Mouse (Mus musculus) spleen, adult 2 months (tissue): Measurements from ENCODE around the gene H2-Ab1. TPM values are rescaled to one million over a fixed set of nuclear protein-coding genes. Genes with fewer than 3 reads are reported as not detected.

ENCODE experiments used
- DNase-seq, 2 experiments: peaks; one replicate each; pipeline versions ENCODE4 v3.0.0 to v3.0.0-alpha.2; 2012 to 2021; ENCODE audit warnings: low spot score in 2 of 2, low read depth in 1 of 2
- H3K27ac ChIP-seq: fragments of 200-500 bp; 2 replicates; pipeline ENCODE4 v1.5.1; 2012; ENCODE audit warnings: low read length, inconsistent platforms; ENCODE audit not compliant: insufficient read depth
- H3K27me3 ChIP-seq: fragments of 200-500 bp; 2 replicates; pipeline ENCODE4 v1.6.1; 2012; ENCODE audit warnings: mild to moderate bottlenecking, moderate library complexity, low read length, inconsistent platforms; ENCODE audit not compliant: control insufficient read depth, insufficient read depth
- H3K36me3 ChIP-seq: fragments of 200-500 bp; 2 replicates; pipeline ENCODE4 v1.6.1; 2012; ENCODE audit warnings: mild to moderate bottlenecking, low read length, inconsistent platforms; ENCODE audit not compliant: control insufficient read depth, insufficient read depth
- H3K4me1 ChIP-seq: fragments of 200-500 bp; 2 replicates; pipeline ENCODE4 v1.6.1; 2011; ENCODE audit warnings: inconsistent platforms; ENCODE audit not compliant: control insufficient read depth, insufficient read depth, insufficient read length
- H3K4me3 ChIP-seq: fragments of 200-500 bp; 2 replicates; pipeline ENCODE4 v1.5.1; 2011; ENCODE audit warnings: mild to moderate bottlenecking, inconsistent platforms; ENCODE audit not compliant: insufficient read depth, insufficient read length; ENCODE audit errors: extremely low read depth
- CTCF ChIP-seq: fragments of 200-500 bp; IDR thresholded peaks from 2 replicates; pipeline ENCODE4 v1.5.1; 2011; ENCODE audit warnings: mild to moderate bottlenecking, inconsistent platforms; ENCODE audit not compliant: insufficient read depth, insufficient read length, insufficient replicate concordance; ENCODE audit errors: extremely low read depth
- POLR2A ChIP-seq: fragments of 200-500 bp; IDR thresholded peaks from 2 replicates; pipeline ENCODE4 v1.6.1; 2011; ENCODE audit warnings: low read depth, low read length, inconsistent platforms
- WGBS: fragments of 180-500 bp; shearing (Covaris S2); methylation state at CpG from one replicate; pipeline ENCODE4 v1.1.7; 2018; 5-methylcytosine and 5-hydroxymethylcytosine counted together
- polyA plus RNA-seq: library from polyadenylated mRNA; depleted of rRNA; stranded (reverse); fragments of >200 nt; gene quantifications from 2 replicates; pipeline ENCODE4 v1.2.3, GENCODE M21; 2012

The H2-Ab1 gene
- polyA plus RNA-seq, 1 experiment: 5,504 TPM

- H3K36me3 ChIP-seq: peaks cover 5% of the 10 kb centered on the region; the same call in 1 of the 2 replicates
- H3K27ac ChIP-seq: peak overlapping the region; percentile 28; the same call in 1 of the 2 replicates
- peaks cover 4% of the 10 kb centered on the region; the same call in 1 of the 2 replicates for H3K4me1 ChIP-seq
- H3K27me3 ChIP-seq: no peaks in the 10 kb centered on the region
- TF ChIP-seq POLR2A (no peak), CTCF (no peak)
- 53% methylated on average over 3 of the region's 3 CpGs for WGBS
- H3K4me3 ChIP-seq: no peak overlapping the region
- no peak for DNase-seq
Observed at GRCm38 (mm10) chr17:34249361-34249760, 8.1 kb upstream of the H2-Ab1 start.

GRCm38 (mm10) chr17:34249878-34250277, 7.6 kb upstream of the H2-Ab1 start:
- Histone ChIP-seq H3K4me1 (peaks cover 4% of the 10 kb centered on the region; the same call in 1 of the 2 replicates), H3K27me3 (no peaks in the 10 kb centered on the region), H3K36me3 (peaks cover 3% of the 10 kb centered on the region; the same call in 1 of the 2 replicates), H3K4me3 (no peak overlapping the region), H3K27ac (peak overlapping the region; percentile 28; the same call in 1 of the 2 replicates)
- no peak for TF ChIP-seq POLR2A
- TF ChIP-seq CTCF: peak; percentile 36; the same call in 1 of the 2 replicates
- 14% methylated on average over 4 of the region's 4 CpGs for WGBS
- peak; percentile 58 to 70 for DNase-seq

GRCm38 (mm10) chr17:34251666-34252065, 5.8 kb upstream of the H2-Ab1 start:
- DNase-seq: no peak
- no peak overlapping the region for H3K4me3 ChIP-seq
- H3K27ac ChIP-seq: no peak overlapping the region
- no peaks in the 10 kb centered on the region for H3K27me3 ChIP-seq
- no peaks in the 10 kb centered on the region for H3K36me3 ChIP-seq
- WGBS: 75% methylated on average over 4 of the region's 4 CpGs
- peaks cover 10% of the 10 kb centered on the region for H3K4me1 ChIP-seq
- TF ChIP-seq POLR2A (no peak), CTCF (no peak)

GRCm38 (mm10) chr17:34256501-34256900, 988 bp upstream of the H2-Ab1 start:
- Histone ChIP-seq H3K4me1 (peaks cover 35% of the 10 kb centered on the region), H3K36me3 (no peaks in the 10 kb centered on the region), H3K27me3 (no peaks in the 10 kb centered on the region), H3K27ac (peak overlapping the region; percentile 87), H3K4me3 (no peak overlapping the region)
- WGBS: 82% methylated on average over 5 of the region's 5 CpGs
- no peak for DNase-seq
- TF ChIP-seq POLR2A (no peak), CTCF (no peak)

GRCm38 (mm10) chr17:34260551-34260950, 3.1 kb downstream of the H2-Ab1 start:
- whole genome bisulfite sequencing: 59% methylated on average over 5 of the region's 5 CpGs
- Histone ChIP-seq H3K4me3 (no peak overlapping the region), H3K4me1 (peaks cover 39% of the 10 kb centered on the region), H3K36me3 (peaks cover 13% of the 10 kb centered on the region), H3K27me3 (no peaks in the 10 kb centered on the region), H3K27ac (peak overlapping the region; percentile 39)
- DNase-seq: no peak
- no peak for TF ChIP-seq CTCF
- TF ChIP-seq POLR2A: no peak

- peaks cover 14% of the 10 kb centered on the region for H3K36me3 ChIP-seq
- H3K4me3 ChIP-seq: peak overlapping the region; percentile 33; the same call in 1 of the 2 replicates
- peak overlapping the region; percentile 99 for H3K27ac ChIP-seq
- H3K27me3 ChIP-seq: no peaks in the 10 kb centered on the region
- 19% methylated on average over 4 of the region's 4 CpGs for WGBS
- H3K4me1 ChIP-seq: peaks cover 35% of the 10 kb centered on the region
- DNase-seq: peak; percentile 74 to 95
- TF ChIP-seq POLR2A (peak; percentile 77), CTCF (no peak)
Observed at GRCm38 (mm10) chr17:34261502-34261901, 4.0 kb downstream of the H2-Ab1 start.

GRCm38 (mm10) chr17:34263068-34263467, 5.6 kb downstream of the H2-Ab1 start:
- 2% methylated on average over 8 of the region's 8 CpGs for WGBS
- no peak for TF ChIP-seq CTCF
- peak; percentile 97 for TF ChIP-seq POLR2A
- H3K4me3 ChIP-seq: peak overlapping the region; percentile 90
- H3K36me3 ChIP-seq: peaks cover 26% of the 10 kb centered on the region
- peak overlapping the region; percentile 96 for H3K27ac ChIP-seq
- no peaks in the 10 kb centered on the region for H3K27me3 ChIP-seq
- peak; percentile 84 to 96 for DNase-seq
- H3K4me1 ChIP-seq: peaks cover 28% of the 10 kb centered on the region
